Mouse (Mus musculus): ENCODE data around the gene Fam19a2. TPM values are rescaled to one million over a fixed set of nuclear protein-coding genes. Genes with fewer than 3 reads are reported as not detected.

Gene Fam19a2
- total and polyA plus RNA-seq, 2 experiments from 2014 or later = 62.9 to 134 TPM

DNA sequence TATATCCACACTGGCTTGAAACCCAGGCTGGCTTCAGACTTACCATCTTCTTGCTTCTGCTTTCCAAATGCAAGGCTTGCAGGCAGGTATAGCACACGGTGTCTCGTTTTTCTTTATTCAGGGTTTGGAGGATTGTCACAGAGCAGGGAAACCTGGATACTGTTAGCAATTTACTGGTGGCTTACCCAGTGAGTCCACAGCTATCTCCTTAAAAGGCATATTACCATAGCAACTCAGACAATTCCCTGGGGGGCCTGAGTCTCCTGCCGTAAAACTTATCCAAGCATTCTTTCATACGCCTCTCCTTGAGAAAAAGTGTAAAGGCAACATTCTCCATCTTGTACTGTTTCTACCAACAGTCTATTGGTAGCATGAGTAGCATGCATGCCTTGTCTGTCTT, 152.2 kb downstream of the Fam19a2 start:
- no peaks in the 10 kb centered on the region for H3K36me3 ChIP-seq (ENCODE audit: insufficient read depth)
- H3K4me1 ChIP-seq (ENCODE audit: insufficient read depth) = peaks cover 6% of the 10 kb centered on the region; the same call in 1 of the 2 replicates
- no peak overlapping the region for H3K4me3 ChIP-seq (ENCODE audit: low read depth, low read length)
- H3K27ac ChIP-seq (ENCODE audit: low read depth, low read length) = no peak overlapping the region
- no peaks in the 10 kb centered on the region for H3K9me3 ChIP-seq (ENCODE audit: low read length)
- peak; percentile 16; the same call in 1 of the 2 replicates for ATAC-seq
- H3K4me2 ChIP-seq (ENCODE audit: low read depth) = no peak overlapping the region
- H3K27me3 ChIP-seq (ENCODE audit: insufficient read depth, low read length) = no peaks in the 10 kb centered on the region
- H3K9ac ChIP-seq = no peak overlapping the region
- DNase-seq = peak; percentile 18
- 58% methylated on average over 4 of the region's 4 CpGs for WGBS
- no peak for TF ChIP-seq CTCF (IDR thresholded peaks at IDR 0.05; ENCODE audit: low read depth)

- TF ChIP-seq CTCF (IDR thresholded peaks at IDR 0.05; ENCODE audit: low read depth) = no peak
- no peaks in the 10 kb centered on the region for H3K36me3 ChIP-seq (ENCODE audit: insufficient read depth)
- no peaks in the 10 kb centered on the region for H3K9me3 ChIP-seq (ENCODE audit: low read length)
- ATAC-seq (no peak), DNase-seq (no peak)
- H3K4me3 ChIP-seq (ENCODE audit: low read depth, low read length) = no peak overlapping the region
- H3K9ac ChIP-seq = no peak overlapping the region
- no peak overlapping the region for H3K4me2 ChIP-seq (ENCODE audit: low read depth)
- peaks cover 6% of the 10 kb centered on the region; the same call in 1 of the 2 replicates for H3K4me1 ChIP-seq (ENCODE audit: insufficient read depth)
- no peak overlapping the region for H3K27ac ChIP-seq (ENCODE audit: low read depth, low read length)
- 86% methylated on average over 7 of the region's 7 CpGs for WGBS
- H3K27me3 ChIP-seq (ENCODE audit: insufficient read depth, low read length) = no peaks in the 10 kb centered on the region
These were observed 154.9 kb downstream of the Fam19a2 start for GRCm38 (mm10) chr10:123418616-123419173.

DNA sequence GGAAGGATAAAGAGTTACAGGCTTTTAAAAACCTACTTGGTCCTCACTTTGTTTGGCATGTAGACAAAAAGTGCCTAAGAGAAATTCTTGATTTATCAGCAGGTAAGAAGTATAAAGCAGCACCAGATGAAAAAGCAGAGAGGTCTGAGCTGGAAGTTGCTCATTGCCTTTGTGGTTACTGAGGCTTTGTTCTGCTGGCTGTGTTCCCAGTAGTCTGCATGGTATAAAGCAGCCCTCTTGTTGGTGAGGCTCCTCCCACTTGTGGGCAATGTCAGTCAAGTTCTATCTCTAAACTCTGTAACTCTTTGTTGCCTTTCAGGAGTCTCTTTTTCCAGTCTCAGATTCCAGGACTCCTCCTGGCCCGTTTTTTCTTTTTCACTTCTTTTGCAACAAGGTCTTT, 156.5 kb downstream of the Fam19a2 start:
- 51% methylated on average over 1 of the region's 1 CpGs for WGBS
- Histone ChIP-seq H3K9ac (no peak overlapping the region), H3K27me3 (ENCODE audit: insufficient read depth, low read length) (no peaks in the 10 kb centered on the region), H3K27ac (ENCODE audit: low read depth, low read length) (no peak overlapping the region), H3K36me3 (ENCODE audit: insufficient read depth) (no peaks in the 10 kb centered on the region), H3K4me2 (ENCODE audit: low read depth) (no peak overlapping the region), H3K9me3 (ENCODE audit: low read length) (no peaks in the 10 kb centered on the region), H3K4me1 (ENCODE audit: insufficient read depth) (peaks cover 6% of the 10 kb centered on the region; the same call in 1 of the 2 replicates), H3K4me3 (ENCODE audit: low read depth, low read length) (no peak overlapping the region)
- DNase-seq (peak; percentile 27), ATAC-seq (peak; percentile 25; the same call in 1 of the 2 replicates)
- TF ChIP-seq CTCF (IDR thresholded peaks at IDR 0.05; ENCODE audit: low read depth) = no peak

- no peak overlapping the region for H3K4me2 ChIP-seq (ENCODE audit: low read depth)
- no peak for ATAC-seq
- 94% methylated on average over 3 of the region's 3 CpGs for WGBS
These were observed 160.7 kb downstream of the Fam19a2 start for GRCm38 (mm10) chr10:123424482-123424881.

GRCm38 (mm10) chr10:123426527-123427363, 162.9 kb downstream of the Fam19a2 start:
- ATAC-seq = peak; percentile 50

More at GRCm38 (mm10) chr10:123424482-123424881, 160.7 kb downstream of the Fam19a2 start:
- H3K4me3 ChIP-seq (ENCODE audit: low read depth, low read length) = no peak overlapping the region
- no peak for DNase-seq
- no peak overlapping the region for H3K27ac ChIP-seq (ENCODE audit: low read depth, low read length)
- no peaks in the 10 kb centered on the region for H3K36me3 ChIP-seq (ENCODE audit: insufficient read depth)
- H3K4me1 ChIP-seq (ENCODE audit: insufficient read depth) = no peaks in the 10 kb centered on the region
- no peak overlapping the region for H3K9ac ChIP-seq
- no peaks in the 10 kb centered on the region for H3K27me3 ChIP-seq (ENCODE audit: insufficient read depth, low read length)
- TF ChIP-seq CTCF (IDR thresholded peaks at IDR 0.05; ENCODE audit: low read depth) = no peak
- no peaks in the 10 kb centered on the region for H3K9me3 ChIP-seq (ENCODE audit: low read length)

DNA sequence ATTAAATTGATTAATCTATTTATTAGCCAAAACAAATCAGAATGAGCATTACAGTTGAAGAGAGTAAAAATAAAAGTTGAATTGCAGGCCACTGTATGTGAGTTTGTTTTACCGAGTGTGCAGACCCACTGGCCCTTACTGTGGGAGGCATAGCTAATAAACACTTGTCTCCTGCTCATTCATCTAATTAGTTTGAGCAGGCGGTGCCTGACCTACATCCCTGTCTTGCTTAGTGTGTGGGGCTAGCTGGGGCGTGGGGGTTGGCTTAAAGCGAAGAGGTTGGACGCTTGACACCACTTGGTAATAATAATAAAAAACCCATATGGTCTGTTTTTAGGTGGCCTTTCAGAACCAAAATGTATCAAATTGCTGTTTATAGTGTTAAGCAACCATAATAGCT, 167.8 kb downstream of the Fam19a2 start:
- ATAC-seq (no peak), DNase-seq (no peak)
- H3K9ac ChIP-seq = no peak overlapping the region
- no peak for TF ChIP-seq CTCF (IDR thresholded peaks at IDR 0.05; ENCODE audit: low read depth)
- no peak overlapping the region for H3K4me2 ChIP-seq (ENCODE audit: low read depth)
- WGBS = 67% methylated on average over 5 of the region's 5 CpGs
- H3K27ac ChIP-seq (ENCODE audit: low read depth, low read length) = no peak overlapping the region
- H3K4me1 ChIP-seq (ENCODE audit: insufficient read depth) = no peaks in the 10 kb centered on the region
- no peaks in the 10 kb centered on the region for H3K36me3 ChIP-seq (ENCODE audit: insufficient read depth)
- H3K27me3 ChIP-seq (ENCODE audit: insufficient read depth, low read length) = no peaks in the 10 kb centered on the region
- H3K4me3 ChIP-seq (ENCODE audit: low read depth, low read length) = no peak overlapping the region
- H3K9me3 ChIP-seq (ENCODE audit: low read length) = no peaks in the 10 kb centered on the region

More at GRCm38 (mm10) chr10:123426527-123427363, 162.9 kb downstream of the Fam19a2 start:
- TF ChIP-seq CTCF (IDR thresholded peaks at IDR 0.05; ENCODE audit: low read depth) = no peak
- no peaks in the 10 kb centered on the region for H3K9me3 ChIP-seq (ENCODE audit: low read length)
- H3K4me3 ChIP-seq (ENCODE audit: low read depth, low read length) = no peak overlapping the region
- H3K27ac ChIP-seq (ENCODE audit: low read depth, low read length) = peak overlapping the region; percentile 50; the same call in 1 of the 2 replicates
- no peaks in the 10 kb centered on the region for H3K27me3 ChIP-seq (ENCODE audit: insufficient read depth, low read length)
- peak; percentile 44 for DNase-seq
- H3K4me2 ChIP-seq (ENCODE audit: low read depth) = no peak overlapping the region
- H3K36me3 ChIP-seq (ENCODE audit: insufficient read depth) = no peaks in the 10 kb centered on the region
- H3K9ac ChIP-seq = no peak overlapping the region
- no peaks in the 10 kb centered on the region for H3K4me1 ChIP-seq (ENCODE audit: insufficient read depth)
- 56% methylated on average over 8 of the region's 8 CpGs for WGBS

DNA sequence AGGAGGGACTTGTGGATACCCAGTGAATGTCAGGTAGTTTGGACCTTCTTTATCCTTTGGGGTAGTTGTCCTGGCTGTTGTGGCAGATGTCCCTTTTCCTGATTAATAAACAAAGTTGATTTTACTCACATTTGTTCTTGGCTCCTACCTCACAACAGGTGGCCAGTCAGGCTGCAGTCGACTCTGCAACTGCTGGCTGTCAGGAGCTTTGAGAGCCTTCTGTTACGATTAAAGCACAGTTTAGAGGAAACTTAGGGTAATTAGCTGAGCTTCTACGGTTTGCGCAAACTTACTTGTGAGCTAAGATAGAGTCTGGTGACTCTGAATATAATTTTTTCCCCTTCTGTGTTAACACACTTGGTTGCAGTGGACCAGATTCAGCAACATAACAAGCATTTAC, 173.8 kb downstream of the Fam19a2 start:
- Histone ChIP-seq H3K27me3 (ENCODE audit: insufficient read depth, low read length) (no peaks in the 10 kb centered on the region), H3K9me3 (ENCODE audit: low read length) (no peaks in the 10 kb centered on the region), H3K4me1 (ENCODE audit: insufficient read depth) (no peaks in the 10 kb centered on the region), H3K4me2 (ENCODE audit: low read depth) (no peak overlapping the region), H3K9ac (no peak overlapping the region), H3K27ac (ENCODE audit: low read depth, low read length) (no peak overlapping the region), H3K4me3 (ENCODE audit: low read depth, low read length) (no peak overlapping the region), H3K36me3 (ENCODE audit: insufficient read depth) (no peaks in the 10 kb centered on the region)
- 44% methylated on average over 4 of the region's 4 CpGs for WGBS
- peak; percentile 64 for ATAC-seq
- TF ChIP-seq CTCF (IDR thresholded peaks at IDR 0.05; ENCODE audit: low read depth) = no peak
- peak; percentile 69 for DNase-seq
